Mouse (Mus musculus) midbrain, embryonic 16.5 days (tissue): Measurements from ENCODE around the gene Fbxl19. TPM values are rescaled to one million over a fixed set of nuclear protein-coding genes. Genes with fewer than 3 reads are reported as not detected.

Experiments
- ATAC-seq: fragments of 200-750 bp; cut with Nextera tagmentation; 2 replicates; pipeline ENCODE4 v1.8.0; 2017; ENCODE audit warnings: moderate TSS enrichment
- H3K27ac ChIP-seq: fragments of 300-500 bp; sonication (generic); 2 replicates; pipeline ENCODE4 v1.5.1; 2014; ENCODE audit warnings: mild to moderate bottlenecking, low read length, mixed read lengths
- H3K27me3 ChIP-seq: fragments of 300-500 bp; sonication (generic); 2 replicates; pipeline ENCODE4 v1.6.1; 2014; ENCODE audit warnings: low read depth, low read length, mixed read lengths; ENCODE audit not compliant: control insufficient read depth, insufficient read depth
- H3K36me3 ChIP-seq: fragments of 300-500 bp; sonication (generic); 2 replicates; pipeline ENCODE4 v1.6.1; 2014; ENCODE audit warnings: mild to moderate bottlenecking, low read length, moderate library complexity, mixed read lengths; ENCODE audit not compliant: control insufficient read depth, insufficient read depth
- H3K4me1 ChIP-seq: fragments of 300-500 bp; sonication (generic); 2 replicates; pipeline ENCODE4 v1.6.1; 2014; ENCODE audit warnings: mild to moderate bottlenecking, low read length, mixed read lengths; ENCODE audit not compliant: control insufficient read depth, insufficient read depth
- H3K4me2 ChIP-seq: fragments of 300-500 bp; sonication (generic); 2 replicates; pipeline ENCODE4 v1.6.1; 2014; ENCODE audit warnings: mild to moderate bottlenecking, low read length, mixed read lengths
- H3K4me3 ChIP-seq: fragments of 300-500 bp; sonication (generic); 2 replicates; pipeline ENCODE4 v1.5.1; 2014; ENCODE audit warnings: low read depth, mild to moderate bottlenecking, low read length, moderate library complexity, mixed read lengths
- H3K9ac ChIP-seq: fragments of 300-500 bp; sonication (generic); 2 replicates; pipeline ENCODE4 v1.6.1; 2014; ENCODE audit warnings: low read depth, low read length, mixed read lengths
- H3K9me3 ChIP-seq: fragments of 300-500 bp; sonication (generic); replicated peaks from 2 replicates; pipeline ENCODE4 v1.6.1; 2014; ENCODE audit warnings: mild to moderate bottlenecking, low read length, mixed read lengths; ENCODE audit not compliant: control insufficient read depth, poor library complexity, severe bottlenecking
- WGBS: fragments of 180-500 bp; shearing (Covaris S2); extraction: QIAGEN DNeasy Blood & Tissue Kit; methylation state at CpG from one replicate; pipeline ENCODE4 v1.1.7; 2014; 5-methylcytosine and 5-hydroxymethylcytosine counted together
- polyA plus RNA-seq: library from polyadenylated mRNA; unstranded; fragments of >200 nt; fragmentation: Nextera tagmentation; extraction: Ambion mirVana; gene quantifications from 2 replicates; pipeline ENCODE4 v1.2.1, GENCODE M21; 2015

Gene Fbxl19
- polyA plus RNA-seq, 1 experiment from 2014 or later: 7.4 TPM

GRCm38 (mm10) chr7:127799738-127800137 is 55.4 kb downstream of the Fbxl19 start:
- H3K9me3 ChIP-seq: no peaks in the 10 kb centered on the region
- no peak overlapping the region for H3K9ac ChIP-seq
- no peaks in the 10 kb centered on the region for H3K27me3 ChIP-seq
- no peak overlapping the region for H3K4me2 ChIP-seq
- H3K36me3 ChIP-seq: peaks cover 46% of the 10 kb centered on the region
- H3K27ac ChIP-seq: no peak overlapping the region
- 80% methylated on average over 1 of the region's 1 CpGs for WGBS
- no peak overlapping the region for H3K4me3 ChIP-seq
- no peaks in the 10 kb centered on the region; the same call in 1 of the 2 replicates for H3K4me1 ChIP-seq
- peak; percentile 26; the same call in 1 of the 2 replicates for ATAC-seq

GRCm38 (mm10) chr7:127800435-127801009 is 56.2 kb downstream of the Fbxl19 start, which contains the start of gene Hsd3b7:
Gene Hsd3b7 (plus strand): TSS chr7:127800604.
- Histone ChIP-seq H3K27ac (no peak within 1 kb of the TSS), H3K36me3 (peaks cover 47% of the 10 kb centered on the region)
- peak; percentile 79 for ATAC-seq

DNA sequence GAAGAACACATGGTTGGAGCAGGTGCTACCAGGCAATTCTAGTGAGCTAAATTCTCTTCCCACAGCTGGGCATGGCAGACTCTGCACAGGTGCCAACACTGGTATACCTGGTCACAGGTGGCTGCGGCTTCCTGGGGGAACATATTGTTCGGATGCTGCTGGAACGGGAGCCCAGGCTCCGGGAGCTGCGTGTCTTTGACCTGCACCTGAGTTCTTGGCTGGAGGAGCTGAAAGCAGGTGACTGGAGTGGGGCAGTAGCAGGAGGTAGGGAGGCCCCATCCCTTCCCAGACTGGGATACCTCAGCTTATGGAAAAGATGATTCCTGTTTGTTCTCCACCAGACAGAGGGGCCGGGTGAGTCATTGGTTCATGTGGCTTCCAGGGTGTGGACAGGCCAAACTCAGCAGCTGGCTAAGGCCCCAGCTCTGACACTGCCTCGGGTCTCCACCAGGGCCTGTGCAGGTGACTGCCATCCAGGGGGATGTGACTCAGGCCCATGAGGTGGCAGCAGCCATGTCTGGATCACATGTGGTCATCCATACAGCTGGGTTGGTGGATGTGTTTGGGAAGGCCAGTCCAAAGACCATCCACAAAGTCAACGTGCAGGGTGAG is 56.8 kb downstream of the Fbxl19 start:
- WGBS: 92% methylated on average over 8 of the region's 8 CpGs
- Histone ChIP-seq H3K4me1 (no peaks in the 10 kb centered on the region; the same call in 1 of the 2 replicates), H3K36me3 (peaks cover 46% of the 10 kb centered on the region), H3K27ac (no peak overlapping the region), H3K9me3 (no peaks in the 10 kb centered on the region), H3K4me3 (no peak overlapping the region), H3K27me3 (no peaks in the 10 kb centered on the region), H3K4me2 (no peak overlapping the region), H3K9ac (no peak overlapping the region)
- ATAC-seq: no peak

More at GRCm38 (mm10) chr7:127800435-127801009, 56.2 kb downstream of the Fbxl19 start, which contains the start of gene Hsd3b7:
- Histone ChIP-seq H3K27me3 (no peaks in the 10 kb centered on the region), H3K9me3 (no peaks in the 10 kb centered on the region), H3K9ac (no peak within 1 kb of the TSS), H3K4me1 (no peaks in the 10 kb centered on the region; the same call in 1 of the 2 replicates), H3K4me2 (no peak within 1 kb of the TSS; the same call in 1 of the 2 replicates), H3K4me3 (no peak within 1 kb of the TSS)
- WGBS: 31% methylated on average over 5 of the region's 6 CpGs

GRCm38 (mm10) chr7:127802313-127802712 is 58.0 kb downstream of the Fbxl19 start:
- WGBS: 93% methylated on average over 17 of the region's 17 CpGs
- Histone ChIP-seq H3K36me3 (peaks cover 38% of the 10 kb centered on the region), H3K9me3 (no peaks in the 10 kb centered on the region), H3K9ac (no peak overlapping the region), H3K27ac (no peak overlapping the region), H3K27me3 (no peaks in the 10 kb centered on the region), H3K4me2 (no peak overlapping the region), H3K4me1 (no peaks in the 10 kb centered on the region; the same call in 1 of the 2 replicates), H3K4me3 (no peak overlapping the region)
- no peak for ATAC-seq

- Histone ChIP-seq H3K36me3 (peaks cover 31% of the 10 kb centered on the region), H3K4me2 (no peak overlapping the region), H3K9me3 (no peaks in the 10 kb centered on the region), H3K27ac (no peak overlapping the region), H3K27me3 (no peaks in the 10 kb centered on the region), H3K4me1 (no peaks in the 10 kb centered on the region), H3K9ac (no peak overlapping the region), H3K4me3 (no peak overlapping the region)
- WGBS: 70% methylated on average over 5 of the region's 5 CpGs
- no peak for ATAC-seq
These were observed 64.5 kb downstream of the Fbxl19 start for GRCm38 (mm10) chr7:127808821-127809220.

GRCm38 (mm10) chr7:127809846-127810245 is 65.5 kb downstream of the Fbxl19 start:
- Histone ChIP-seq H3K36me3 (peaks cover 35% of the 10 kb centered on the region), H3K9ac (no peak overlapping the region), H3K27ac (no peak overlapping the region), H3K4me1 (no peaks in the 10 kb centered on the region), H3K4me3 (no peak overlapping the region), H3K4me2 (no peak overlapping the region), H3K27me3 (no peaks in the 10 kb centered on the region), H3K9me3 (no peaks in the 10 kb centered on the region)
- 90% methylated on average over 1 of the region's 1 CpGs for WGBS
- ATAC-seq: no peak

DNA sequence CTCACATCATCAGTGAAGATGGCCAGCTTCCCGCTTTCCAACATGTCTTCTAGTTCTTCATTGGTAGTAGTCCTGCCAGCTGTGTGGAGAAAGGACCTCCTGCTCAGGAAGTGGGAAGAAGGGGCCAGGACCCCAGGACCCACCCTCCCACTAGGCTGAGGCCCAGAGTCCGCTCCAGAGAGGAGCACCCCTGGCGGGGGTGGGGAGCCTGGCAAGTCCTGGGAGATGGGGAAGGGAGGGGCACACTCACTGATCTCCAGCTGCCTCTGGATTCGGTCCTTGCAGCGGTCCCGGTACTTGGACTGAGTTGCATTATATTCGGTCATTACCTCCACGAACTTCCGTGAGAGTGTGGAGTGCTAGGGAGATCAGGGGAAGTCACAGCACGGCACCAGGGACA is 66.3 kb downstream of the Fbxl19 start:
- H3K9ac ChIP-seq: no peak overlapping the region
- WGBS: 82% methylated on average over 10 of the region's 10 CpGs
- H3K4me3 ChIP-seq: no peak overlapping the region
- no peaks in the 10 kb centered on the region for H3K4me1 ChIP-seq
- no peaks in the 10 kb centered on the region for H3K27me3 ChIP-seq
- H3K36me3 ChIP-seq: peaks cover 31% of the 10 kb centered on the region
- ATAC-seq: no peak
- no peak overlapping the region for H3K4me2 ChIP-seq
- no peak overlapping the region for H3K27ac ChIP-seq
- H3K9me3 ChIP-seq: no peaks in the 10 kb centered on the region

- peaks cover 29% of the 10 kb centered on the region for H3K36me3 ChIP-seq
- H3K9ac ChIP-seq: no peak overlapping the region
- no peak overlapping the region for H3K4me3 ChIP-seq
- ATAC-seq: no peak
- 86% methylated on average over 4 of the region's 4 CpGs for WGBS
- no peak overlapping the region for H3K27ac ChIP-seq
- no peaks in the 10 kb centered on the region for H3K9me3 ChIP-seq
- H3K27me3 ChIP-seq: no peaks in the 10 kb centered on the region
- H3K4me2 ChIP-seq: no peak overlapping the region
- H3K4me1 ChIP-seq: no peaks in the 10 kb centered on the region
These were observed 66.9 kb downstream of the Fbxl19 start for GRCm38 (mm10) chr7:127811240-127811639.

DNA sequence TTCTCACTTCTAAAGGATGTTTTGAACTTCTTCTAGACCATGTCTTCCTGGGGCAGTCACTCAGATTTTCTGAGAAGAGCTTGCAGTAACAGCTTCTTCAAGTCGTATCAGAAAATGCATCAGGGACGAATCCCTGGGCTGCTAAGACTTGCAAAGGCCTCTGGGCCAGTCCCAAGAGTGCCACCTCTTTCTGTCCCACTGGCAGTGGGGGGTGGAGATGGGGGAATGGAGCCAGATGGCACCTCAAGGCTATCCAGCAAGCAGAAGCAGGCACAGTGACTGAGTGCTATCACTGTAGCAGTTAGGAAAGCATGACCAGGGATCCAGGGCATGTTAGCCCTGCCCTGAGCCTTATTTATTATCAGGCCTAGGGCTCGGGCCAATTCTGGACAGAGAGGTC is 67.9 kb downstream of the Fbxl19 start:
- no peaks in the 10 kb centered on the region for H3K4me1 ChIP-seq
- no peaks in the 10 kb centered on the region for H3K27me3 ChIP-seq
- no peak overlapping the region for H3K27ac ChIP-seq
- no peak overlapping the region for H3K4me2 ChIP-seq
- no peaks in the 10 kb centered on the region for H3K9me3 ChIP-seq
- 82% methylated on average over 3 of the region's 3 CpGs for WGBS
- H3K4me3 ChIP-seq: no peak overlapping the region
- no peak for ATAC-seq
- H3K9ac ChIP-seq: no peak overlapping the region
- peaks cover 29% of the 10 kb centered on the region for H3K36me3 ChIP-seq
